Mouse (Mus musculus) embryonic facial prominence, embryonic 10.5 days (tissue): ENCODE data around the gene Zwilch. TPM values are rescaled to one million over a fixed set of nuclear protein-coding genes. Genes with fewer than 3 reads are reported as not detected.
A peak's percentile ranks its signal among the peaks of the same experiment; 100 is the strongest.
"Not testable (repeated sequence)": the region's sequence is repeated elsewhere in the genome, so short reads cannot be mapped to it uniquely, and the experiment has no call there.

Experiments used
- DNase-seq: peaks from one replicate; pipeline ENCODE4 v3.0.0-alpha.2; 2017; ENCODE audit warnings: low spot score
- H3K27ac ChIP-seq: fragments of 300-500 bp; sonication (generic); replicated peaks from 2 replicates; pipeline ENCODE4 v1.5.1; 2016; ENCODE audit warnings: mild to moderate bottlenecking
- H3K27me3 ChIP-seq: fragments of 300-500 bp; sonication (generic); replicated peaks from 2 replicates; pipeline ENCODE4 v1.6.1; 2016; ENCODE audit warnings: low read depth, mild to moderate bottlenecking; ENCODE audit not compliant: poor library complexity, severe bottlenecking
- H3K36me3 ChIP-seq: fragments of 300-500 bp; sonication (generic); replicated peaks from 2 replicates; pipeline ENCODE4 v1.6.1; 2016; ENCODE audit warnings: mild to moderate bottlenecking, moderate library complexity
- H3K4me1 ChIP-seq: fragments of 300-500 bp; sonication (generic); 2 replicates; pipeline ENCODE4 v1.6.1; 2016
- H3K4me3 ChIP-seq: fragments of 300-500 bp; sonication (generic); 2 replicates; pipeline ENCODE4 v1.5.1; 2016; ENCODE audit warnings: mild to moderate bottlenecking, moderate library complexity
- H3K9me3 ChIP-seq: fragments of 300-500 bp; sonication (generic); 2 replicates; pipeline ENCODE4 v1.6.1; 2016; ENCODE audit warnings: mild to moderate bottlenecking
- WGBS: fragments of 180-500 bp; shearing (Covaris S2); methylation state at CpG from one replicate; pipeline ENCODE4 v1.1.7; 2016; 5-methylcytosine and 5-hydroxymethylcytosine counted together
- polyA plus RNA-seq: library from polyadenylated mRNA; unstranded; fragments of >200 nt; fragmentation: Nextera tagmentation; extraction: Ambion mirVana; gene quantifications from 2 replicates; pipeline ENCODE4 v1.2.1, GENCODE M21; 2016

Zwilch gene
- polyA plus RNA-seq, 1 experiment from 2014 or later = 43.7 TPM

DNA sequence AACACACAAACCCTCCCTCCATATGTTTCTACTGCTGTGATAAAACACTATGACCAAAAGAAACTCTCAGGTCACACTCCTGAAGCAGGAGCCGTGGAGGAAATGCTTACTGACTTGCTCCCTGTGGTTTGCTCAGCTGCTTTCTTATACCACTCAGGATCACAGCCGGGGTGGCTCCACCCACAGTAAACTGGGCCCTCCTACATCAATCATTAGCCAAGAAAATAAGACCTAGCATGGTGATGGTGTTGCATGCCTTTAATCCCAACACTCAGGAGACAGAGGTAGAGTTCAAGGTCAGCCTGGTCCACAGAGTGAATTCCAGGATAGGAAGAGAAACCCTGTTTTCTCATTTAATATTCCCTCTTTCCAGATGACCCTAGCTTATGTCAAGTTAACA is 27.0 kb upstream of the Zwilch start:
- H3K36me3 ChIP-seq = peaks cover 91% of the 10 kb centered on the region
- peaks cover 6% of the 10 kb centered on the region; the same call in 1 of the 2 replicates for H3K4me1 ChIP-seq
- no peaks in the 10 kb centered on the region for H3K27me3 ChIP-seq
- WGBS = 89% methylated on average over 2 of the region's 2 CpGs
- no peak for DNase-seq
- no peaks in the 10 kb centered on the region for H3K9me3 ChIP-seq
- no peak overlapping the region for H3K4me3 ChIP-seq
- no peak overlapping the region for H3K27ac ChIP-seq

GRCm38 (mm10) chr9:64198763-64199418 is 26.0 kb upstream of the Zwilch start:
- WGBS = 91% methylated on average over 7 of the region's 7 CpGs
- not testable (repeated sequence) for H3K9me3 ChIP-seq, H3K4me1 ChIP-seq, H3K27me3 ChIP-seq, H3K27ac ChIP-seq, H3K4me3 ChIP-seq, DNase-seq
- H3K36me3 ChIP-seq = peaks cover 90% of the 10 kb centered on the region

GRCm38 (mm10) chr9:64198068-64198762 is 25.3 kb upstream of the Zwilch start:
- Histone ChIP-seq H3K4me3 (no peak overlapping the region), H3K27ac (no peak overlapping the region), H3K4me1 (peaks cover 6% of the 10 kb centered on the region; the same call in 1 of the 2 replicates), H3K9me3 (no peaks in the 10 kb centered on the region), H3K36me3 (peaks cover 90% of the 10 kb centered on the region), H3K27me3 (no peaks in the 10 kb centered on the region)
- DNase-seq = no peak
- WGBS = 94% methylated on average over 5 of the region's 5 CpGs

DNA sequence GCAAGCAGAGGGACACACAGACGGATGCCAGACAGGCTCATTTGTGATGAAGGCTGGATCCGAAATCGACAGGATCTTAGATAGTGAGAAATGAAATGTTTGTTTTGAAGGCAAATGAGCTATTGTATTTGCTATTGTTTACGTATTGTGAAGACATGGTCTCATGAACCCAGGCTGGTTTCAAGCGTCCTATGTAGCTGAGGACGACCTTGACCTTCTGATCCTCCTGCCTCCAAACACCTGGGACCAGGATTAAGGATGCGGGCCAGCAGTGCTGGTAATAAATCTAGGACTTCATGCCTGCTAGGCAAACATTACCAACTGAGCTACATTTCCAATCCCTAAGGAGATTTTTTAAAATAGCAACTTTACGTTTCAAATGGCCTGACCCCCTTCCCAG is 24.6 kb upstream of the Zwilch start:
- DNase-seq = no peak
- Histone ChIP-seq H3K27me3 (no peaks in the 10 kb centered on the region), H3K9me3 (no peaks in the 10 kb centered on the region), H3K4me3 (no peak overlapping the region), H3K36me3 (peaks cover 90% of the 10 kb centered on the region), H3K27ac (no peak overlapping the region), H3K4me1 (peaks cover 6% of the 10 kb centered on the region; the same call in 1 of the 2 replicates)
- WGBS = 92% methylated on average over 8 of the region's 8 CpGs

DNA sequence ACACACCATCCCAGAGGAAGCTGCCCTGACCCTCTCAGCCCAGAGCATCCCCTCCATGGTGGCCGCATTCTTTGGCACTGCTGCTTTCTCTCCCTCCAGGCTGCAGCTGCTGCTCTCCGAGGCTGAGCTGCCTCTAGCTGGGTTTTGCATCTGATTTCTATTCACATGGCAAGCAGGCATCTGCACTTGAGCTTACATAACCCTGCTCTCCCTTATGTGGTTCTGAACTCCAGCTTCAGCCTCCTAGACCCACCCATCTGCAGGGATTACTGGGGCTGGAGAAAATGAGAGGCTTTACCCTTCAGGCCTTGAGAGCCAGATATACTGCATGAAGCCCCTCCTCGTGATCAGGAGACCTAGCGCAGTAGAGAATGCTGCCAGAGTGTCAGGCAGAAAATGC is 22.6 kb upstream of the Zwilch start:
- no peak overlapping the region for H3K27ac ChIP-seq

DNA sequence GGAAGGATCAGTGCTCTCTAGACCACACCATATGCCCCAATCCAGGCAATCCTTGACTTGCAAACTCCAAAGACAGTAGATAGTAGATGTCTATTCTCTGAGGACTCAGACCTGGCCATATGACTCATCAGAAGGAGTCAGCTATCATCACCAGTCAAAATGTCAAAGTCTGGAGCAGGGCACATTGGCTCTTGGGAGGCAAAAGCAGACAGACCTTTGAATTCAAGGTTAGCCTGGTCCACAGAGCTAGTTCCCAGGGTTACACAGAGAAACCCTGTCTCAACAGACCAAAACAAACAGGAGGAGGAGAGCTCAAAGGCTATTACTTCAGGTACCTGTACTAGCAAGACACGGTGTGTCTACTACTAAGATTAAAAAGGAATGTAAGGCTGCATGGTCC is 21.0 kb upstream of the Zwilch start:
- 98% methylated on average over 1 of the region's 1 CpGs for WGBS
- Histone ChIP-seq H3K27me3 (no peaks in the 10 kb centered on the region), H3K36me3 (peaks cover 90% of the 10 kb centered on the region), H3K9me3 (no peaks in the 10 kb centered on the region), H3K27ac (no peak overlapping the region), H3K4me1 (no peaks in the 10 kb centered on the region), H3K4me3 (no peak overlapping the region)
- DNase-seq = no peak

More for the DNA sequence above, 22.6 kb upstream of the Zwilch start:
- Histone ChIP-seq H3K27me3 (no peaks in the 10 kb centered on the region), H3K9me3 (no peaks in the 10 kb centered on the region), H3K4me3 (no peak overlapping the region), H3K36me3 (peaks cover 89% of the 10 kb centered on the region), H3K4me1 (no peaks in the 10 kb centered on the region)
- DNase-seq = no peak
- WGBS = 89% methylated on average over 4 of the region's 4 CpGs

GRCm38 (mm10) chr9:64184166-64184840 is 11.4 kb upstream of the Zwilch start:
- Histone ChIP-seq H3K4me1 (peaks cover 8% of the 10 kb centered on the region), H3K27ac (no peak overlapping the region), H3K4me3 (no peak overlapping the region), H3K36me3 (peaks cover 89% of the 10 kb centered on the region), H3K27me3 (no peaks in the 10 kb centered on the region), H3K9me3 (no peaks in the 10 kb centered on the region)
- WGBS = 92% methylated on average over 5 of the region's 5 CpGs
- DNase-seq = no peak

DNA sequence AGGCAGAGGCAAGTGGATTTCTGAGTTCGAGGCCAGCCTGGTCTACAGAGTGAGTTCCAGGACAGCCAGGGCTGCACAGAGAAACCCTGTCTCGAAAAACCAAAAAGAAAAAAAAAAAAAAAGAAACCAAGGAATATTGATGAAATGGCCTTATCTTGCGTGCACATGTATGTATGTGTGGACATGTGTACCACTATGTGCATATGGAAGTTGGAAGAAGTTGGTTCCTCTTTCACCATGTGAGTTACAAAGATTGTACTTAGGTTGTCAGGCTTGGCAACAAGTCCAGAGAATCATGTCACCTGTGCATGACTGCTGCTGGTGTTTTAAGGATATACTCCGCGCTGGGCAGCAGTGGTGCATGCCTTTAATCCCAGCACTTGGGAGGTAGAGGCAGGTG is 10.4 kb upstream of the Zwilch start:
- H3K9me3 ChIP-seq, H3K27ac ChIP-seq, H3K4me3 ChIP-seq, H3K27me3 ChIP-seq, DNase-seq, H3K4me1 ChIP-seq: not testable (repeated sequence)
- WGBS = 85% methylated on average over 5 of the region's 5 CpGs
- H3K36me3 ChIP-seq = peaks cover 87% of the 10 kb centered on the region

DNA sequence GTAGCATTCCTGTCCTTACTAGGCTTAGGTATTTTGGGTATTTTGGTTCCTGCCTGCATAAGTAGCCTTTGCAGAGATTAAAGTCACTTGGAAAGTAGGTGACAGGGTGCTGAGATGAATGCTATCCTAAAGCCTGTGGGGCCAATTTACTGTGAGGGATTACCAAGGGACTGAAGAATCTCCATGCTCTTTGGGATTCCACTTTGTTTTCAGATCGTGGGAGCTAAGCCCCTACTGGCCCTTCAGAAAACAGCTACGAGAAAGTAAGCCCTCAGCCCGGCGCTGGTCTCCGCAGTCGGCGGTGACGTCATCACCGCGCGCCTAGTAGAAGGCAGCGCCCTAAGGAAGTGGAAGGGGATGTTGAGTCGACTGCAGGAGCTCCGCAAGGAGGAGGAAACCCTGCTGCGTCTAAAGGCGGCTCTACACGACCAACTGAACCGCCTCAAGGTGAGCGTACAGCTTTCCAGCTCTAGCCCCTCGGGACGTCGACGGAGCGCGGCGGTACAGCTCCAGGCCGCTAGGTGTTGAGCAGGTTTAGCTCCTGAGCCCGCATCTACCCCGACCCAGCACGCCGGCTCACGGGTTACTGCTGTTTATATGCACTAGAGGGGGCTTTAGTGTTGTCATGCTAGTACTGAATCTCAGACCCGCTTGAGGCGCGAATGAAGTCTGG is 6.2 kb upstream of the Zwilch start, which contains the start of gene Snapc5:
Gene Snapc5 (plus strand): TSS at position 301 of the 673 bp plus-strand sequence.
- Histone ChIP-seq H3K4me1 (peaks cover 20% of the 10 kb centered on the region), H3K27me3 (no peaks in the 10 kb centered on the region), H3K9me3 (no peaks in the 10 kb centered on the region), H3K27ac (peak within 1 kb of the TSS; percentile 73), H3K4me3 (peak within 1 kb of the TSS; percentile 72), H3K36me3 (peaks cover 86% of the 10 kb centered on the region)
- peak; percentile 93 for DNase-seq
- under 1% methylated on average over 35 of the region's 35 CpGs for WGBS

- Histone ChIP-seq H3K4me3 (peak overlapping the region; percentile 72), H3K27ac (peak overlapping the region; percentile 73)
Observed at GRCm38 (mm10) chr9:64178610-64178973, 5.7 kb upstream of the Zwilch start.

DNA sequence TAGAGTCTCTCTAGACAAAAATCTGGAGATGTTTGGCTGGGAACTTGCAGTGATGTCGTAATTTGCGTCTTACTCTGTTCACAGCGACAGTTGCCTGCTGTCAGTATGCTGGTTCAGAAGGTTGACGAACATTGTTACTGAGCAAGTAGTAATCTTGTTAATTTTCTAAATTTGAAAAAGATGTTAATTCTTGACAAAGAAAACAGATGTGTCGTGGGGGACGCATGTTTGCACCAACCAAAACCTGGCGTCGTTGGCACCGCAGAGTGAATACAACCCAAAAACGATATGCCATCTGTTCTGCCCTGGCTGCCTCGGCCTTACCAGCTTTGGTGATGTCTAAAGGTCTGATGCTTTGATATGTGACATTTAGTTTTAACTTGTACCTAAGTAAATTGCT is 2.5 kb upstream of the Zwilch start:
- Histone ChIP-seq H3K4me1 (peaks cover 33% of the 10 kb centered on the region), H3K27me3 (no peaks in the 10 kb centered on the region), H3K36me3 (peaks cover 52% of the 10 kb centered on the region), H3K4me3 (peak overlapping the region; percentile 74; the same call in 1 of the 2 replicates), H3K9me3 (no peaks in the 10 kb centered on the region), H3K27ac (no peak overlapping the region)
- WGBS = 90% methylated on average over 11 of the region's 11 CpGs
- no peak for DNase-seq

More at GRCm38 (mm10) chr9:64178610-64178973, 5.7 kb upstream of the Zwilch start:
- DNase-seq = peak; percentile 38
- no peaks in the 10 kb centered on the region for H3K9me3 ChIP-seq
- 37% methylated on average over 3 of the region's 3 CpGs for WGBS
- H3K4me1 ChIP-seq = peaks cover 21% of the 10 kb centered on the region
- peaks cover 83% of the 10 kb centered on the region for H3K36me3 ChIP-seq
- H3K27me3 ChIP-seq = no peaks in the 10 kb centered on the region

GRCm38 (mm10) chr9:64174766-64175165 is 1.9 kb upstream of the Zwilch start:
- peaks cover 29% of the 10 kb centered on the region for H3K4me1 ChIP-seq
- H3K36me3 ChIP-seq = peaks cover 47% of the 10 kb centered on the region
- H3K27me3 ChIP-seq = no peaks in the 10 kb centered on the region
- no peak overlapping the region for H3K27ac ChIP-seq
- no peak for DNase-seq
- WGBS = 74% methylated on average over 8 of the region's 8 CpGs
- no peaks in the 10 kb centered on the region for H3K9me3 ChIP-seq
- H3K4me3 ChIP-seq = peak overlapping the region; percentile 74
